Mouse (Mus musculus) stomach, postnatal 0 days (tissue): ENCODE results near the gene Tcf12.

ENCODE experiments used
- CTCF ChIP-seq: IDR thresholded peaks from 2 replicates; pipeline ENCODE4 v1.5.1; 2016; ENCODE audit warnings: antibody characterized with exemption, low read depth, mild to moderate bottlenecking, moderate library complexity
- EP300 ChIP-seq: optimal IDR thresholded peaks from 2 replicates; pipeline ENCODE3; 2016; ENCODE audit warnings: antibody characterized with exemption

GRCm38 (mm10) chr9:71974541-71974959, 137.1 kb downstream of the Tcf12 start:
- TF ChIP-seq CTCF (no peak), EP300 (no peak)
